Mouse (Mus musculus) hindbrain, embryonic 14.5 days (tissue): ENCODE measurements around the gene Tas2r131. TPM values are rescaled to one million over a fixed set of nuclear protein-coding genes. Genes with fewer than 3 reads are reported as not detected.
"Not testable (repeated sequence)": the region's sequence is repeated elsewhere in the genome, so short reads cannot be mapped to it uniquely, and the experiment has no call there.

Source experiments
- ATAC-seq: fragments of 200-750 bp; cut with Nextera tagmentation; 2 replicates; pipeline ENCODE4 v1.8.0; 2017; ENCODE audit warnings: moderate number of reproducible peaks, mild to moderate bottlenecking, moderate TSS enrichment, moderate library complexity; ENCODE audit not compliant: low FRiP score
- DNase-seq: peaks from one replicate; pipeline ENCODE4 v3.0.0-alpha.2; 2015; ENCODE audit warnings: low spot score
- H3K27ac ChIP-seq: fragments of 300-500 bp; sonication (generic); 2 replicates; pipeline ENCODE4 v1.5.1; 2014; ENCODE audit warnings: mild to moderate bottlenecking, moderate library complexity
- H3K27me3 ChIP-seq: fragments of 300-500 bp; sonication (generic); 2 replicates; pipeline ENCODE4 v1.6.1; 2014; ENCODE audit warnings: mild to moderate bottlenecking, low read length, mixed read lengths; ENCODE audit not compliant: control insufficient read depth, insufficient read depth
- H3K36me3 ChIP-seq: fragments of 300-500 bp; sonication (generic); replicated peaks from 2 replicates; pipeline ENCODE4 v1.6.1; 2014; ENCODE audit not compliant: control insufficient read depth, insufficient read depth
- H3K4me1 ChIP-seq: fragments of 300-500 bp; sonication (generic); replicated peaks from 2 replicates; pipeline ENCODE4 v1.6.1; 2014; ENCODE audit warnings: antibody characterized with exemption, low read length, mixed read lengths; ENCODE audit not compliant: control insufficient read depth, insufficient read depth
- H3K4me2 ChIP-seq: fragments of 300-500 bp; sonication (generic); replicated peaks from 2 replicates; pipeline ENCODE4 v1.6.1; 2014; ENCODE audit warnings: mild to moderate bottlenecking, moderate library complexity
- H3K4me3 ChIP-seq: fragments of 300-500 bp; sonication (generic); replicated peaks from 2 replicates; pipeline ENCODE4 v1.5.1; 2014; ENCODE audit warnings: mild to moderate bottlenecking, low read length
- H3K9ac ChIP-seq: fragments of 300-500 bp; sonication (generic); 2 replicates; pipeline ENCODE4 v1.6.1; 2014
- H3K9me3 ChIP-seq: fragments of 300-500 bp; sonication (generic); 2 replicates; pipeline ENCODE4 v1.6.1; 2016; ENCODE audit warnings: low read length; ENCODE audit not compliant: control insufficient read depth
- WGBS: fragments of 180-500 bp; shearing (Covaris S2); extraction: QIAGEN DNeasy Blood & Tissue Kit; methylation state at CpG from one replicate; pipeline ENCODE4 v1.1.7; 2014; 5-methylcytosine and 5-hydroxymethylcytosine counted together
- polyA plus RNA-seq: library from polyadenylated mRNA; unstranded; fragments of >200 nt; fragmentation: Nextera tagmentation; extraction: Ambion mirVana; gene quantifications from 2 replicates; pipeline ENCODE4 v1.2.1, GENCODE M21; 2014

Tas2r131 gene
- not detected in 2 replicates for polyA plus RNA-seq

DNA sequence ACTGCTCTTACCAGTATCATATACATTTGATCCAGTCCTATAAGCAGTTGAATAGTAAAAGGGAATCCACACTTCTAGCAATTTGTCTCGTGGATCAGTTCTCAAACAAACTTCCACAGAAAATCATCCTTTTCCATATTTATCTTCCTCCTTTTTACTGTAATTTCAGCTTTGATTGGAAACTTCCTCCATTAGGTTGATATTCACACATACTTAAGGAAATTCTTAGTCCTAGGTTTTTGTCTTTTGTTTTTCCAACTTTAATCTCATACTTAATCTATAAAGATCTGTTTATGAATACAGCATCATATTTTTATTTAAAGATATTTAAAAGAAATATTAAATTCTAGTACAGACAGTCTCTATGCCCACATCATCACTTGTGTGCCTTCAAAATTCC lies at the start of gene Tas2r131:
TSS of gene Tas2r131 (minus strand) at position 101 of the 400 bp plus-strand sequence.
- no peak within 1 kb of the TSS for H3K4me2 ChIP-seq
- H3K36me3 ChIP-seq: no peaks in the 10 kb centered on the region
- H3K4me1 ChIP-seq: no peaks in the 10 kb centered on the region
- H3K27me3 ChIP-seq: no peaks in the 10 kb centered on the region
- no peak within 1 kb of the TSS for H3K9ac ChIP-seq
- 71% methylated on average over 1 of the region's 1 CpGs for WGBS
- H3K4me3 ChIP-seq: no peak within 1 kb of the TSS
- H3K27ac ChIP-seq: no peak within 1 kb of the TSS
- no peak for ATAC-seq
- no peak for DNase-seq
- H3K9me3 ChIP-seq: no peaks in the 10 kb centered on the region

DNA sequence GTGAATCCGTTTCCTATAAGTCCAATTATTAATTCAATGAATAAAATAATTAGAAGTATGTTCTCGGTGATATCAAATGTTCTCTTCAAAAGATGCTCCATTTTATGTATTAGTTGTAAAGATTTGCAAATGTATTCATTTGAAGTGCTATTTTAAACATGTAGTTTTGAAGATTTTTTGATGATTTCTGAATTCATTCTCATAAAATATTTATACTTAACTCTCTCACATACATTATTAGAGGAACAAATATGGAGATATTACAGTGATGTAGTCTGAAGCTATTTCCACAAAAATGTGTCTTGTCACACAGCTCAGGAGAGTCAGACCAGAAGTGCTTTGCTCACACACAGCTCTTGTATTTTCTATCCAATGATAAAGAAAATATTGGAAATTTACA lies 23.1 kb upstream of the Tas2r131 start, which contains the start of gene Tas2r109:
TSS of gene Tas2r109 (minus strand) at position 101 of the 400 bp plus-strand sequence.
- Histone ChIP-seq H3K4me3 (no peak within 1 kb of the TSS), H3K27me3 (no peaks in the 10 kb centered on the region), H3K27ac (no peak within 1 kb of the TSS), H3K36me3 (no peaks in the 10 kb centered on the region), H3K4me2 (no peak within 1 kb of the TSS), H3K9ac (no peak within 1 kb of the TSS), H3K9me3 (no peaks in the 10 kb centered on the region), H3K4me1 (no peaks in the 10 kb centered on the region)
- WGBS: 82% methylated on average over 2 of the region's 2 CpGs
- ATAC-seq: no peak
- no peak for DNase-seq

DNA sequence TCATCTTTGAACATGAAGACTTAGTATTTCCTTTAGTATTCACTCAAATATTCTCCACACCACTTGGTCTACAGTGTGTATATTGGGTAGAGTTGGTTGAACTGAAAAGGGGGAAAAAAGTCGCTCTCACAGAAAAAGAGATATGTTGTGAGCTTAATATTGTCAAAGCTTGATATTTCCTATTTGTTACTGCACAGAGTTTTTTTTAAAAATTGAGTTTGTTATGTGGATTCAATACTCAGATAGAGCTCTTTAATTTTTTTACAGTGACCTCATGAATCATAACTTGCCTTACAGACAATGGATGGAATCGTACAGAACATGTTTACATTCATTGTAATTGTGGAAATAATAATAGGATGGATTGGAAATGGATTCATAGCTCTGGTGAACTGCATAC lies 6.9 kb downstream of the Tas2r131 start, which contains the start of gene Tas2r129:
TSS of gene Tas2r129 (plus strand) at position 301 of the 400 bp plus-strand sequence.
- ATAC-seq (no peak), DNase-seq (no peak)
- Histone ChIP-seq H3K9me3 (no peaks in the 10 kb centered on the region), H3K4me3 (no peak within 1 kb of the TSS), H3K36me3 (no peaks in the 10 kb centered on the region), H3K9ac (no peak within 1 kb of the TSS), H3K27me3 (no peaks in the 10 kb centered on the region), H3K27ac (no peak within 1 kb of the TSS), H3K4me2 (no peak within 1 kb of the TSS), H3K4me1 (no peaks in the 10 kb centered on the region)
- WGBS: 83% methylated on average over 2 of the region's 2 CpGs

DNA sequence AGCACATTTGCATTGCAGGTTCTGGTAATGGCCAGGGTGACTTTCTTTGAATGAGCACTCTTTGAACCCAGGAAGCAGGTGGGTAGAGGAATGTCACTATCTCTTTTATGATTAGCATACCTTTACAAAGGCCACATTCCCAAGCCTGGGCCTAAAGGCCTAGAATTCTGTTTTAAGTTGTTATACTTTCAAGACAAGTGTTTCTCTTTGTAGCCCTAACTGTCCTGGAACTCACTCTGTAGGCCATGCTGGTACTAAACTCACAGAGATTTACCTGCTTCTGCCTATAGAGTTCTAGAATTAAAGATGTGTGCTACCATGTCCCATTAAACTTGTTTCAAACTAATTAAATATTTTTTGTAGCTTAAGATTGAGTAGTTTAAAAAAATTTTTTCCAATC lies 16.3 kb downstream of the Tas2r131 start:
- DNase-seq, H3K36me3 ChIP-seq, H3K27ac ChIP-seq, ATAC-seq, H3K27me3 ChIP-seq, H3K9me3 ChIP-seq, H3K4me2 ChIP-seq, H3K4me3 ChIP-seq, H3K4me1 ChIP-seq, H3K9ac ChIP-seq: not testable (repeated sequence)

DNA sequence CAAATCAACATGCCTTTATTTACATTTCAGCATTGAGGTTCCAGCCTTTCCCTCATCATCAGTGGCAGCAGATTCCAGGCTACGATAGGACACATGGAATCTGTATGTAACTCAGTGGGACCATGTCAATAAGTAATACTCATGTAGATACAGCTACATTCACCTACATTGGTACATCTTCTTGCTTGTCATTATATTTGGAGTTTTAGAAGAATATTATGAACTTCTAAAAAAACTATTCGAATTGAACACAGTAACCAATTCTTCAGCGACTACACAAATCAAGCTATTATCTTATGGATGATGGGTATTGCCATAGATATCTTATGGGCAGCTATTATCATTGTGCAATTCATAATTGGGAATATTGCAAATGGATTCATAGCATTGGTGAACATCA lies 48.4 kb downstream of the Tas2r131 start, which contains the start of gene Tas2r125:
TSS of gene Tas2r125 (plus strand) at position 301 of the 400 bp plus-strand sequence.
- no peak within 1 kb of the TSS for H3K4me2 ChIP-seq
- H3K9me3 ChIP-seq: no peaks in the 10 kb centered on the region
- no peak for ATAC-seq
- WGBS: 85% methylated on average over 3 of the region's 3 CpGs
- H3K27me3 ChIP-seq: no peaks in the 10 kb centered on the region
- H3K27ac ChIP-seq: no peak within 1 kb of the TSS
- no peak within 1 kb of the TSS for H3K4me3 ChIP-seq
- no peaks in the 10 kb centered on the region for H3K4me1 ChIP-seq
- H3K9ac ChIP-seq: no peak within 1 kb of the TSS
- DNase-seq: no peak
- no peaks in the 10 kb centered on the region for H3K36me3 ChIP-seq

Other genes with a start within 250 kb of the Tas2r131 start
- gene Tas2r122, start 246.0 kb downstream of the Tas2r131 start, polyA plus RNA-seq: not detected in 2 replicates
- gene Tas2r115, start 219.9 kb downstream of the Tas2r131 start, polyA plus RNA-seq: not detected in 2 replicates
- not detected in 2 replicates for gene Tas2r124, start 203.2 kb downstream of the Tas2r131 start, polyA plus RNA-seq
- gene Tas2r102, start 195.8 kb downstream of the Tas2r131 start, polyA plus RNA-seq: not detected in 2 replicates
- not detected in 2 replicates for gene Tas2r136, start 179.8 kb downstream of the Tas2r131 start, polyA plus RNA-seq
- gene Tas2r117, start 155.1 kb downstream of the Tas2r131 start, polyA plus RNA-seq: not detected in 2 replicates
- gene Tas2r123, start 110.8 kb downstream of the Tas2r131 start, polyA plus RNA-seq: not detected in 2 replicates
- gene Tas2r116, start 102.5 kb downstream of the Tas2r131 start, polyA plus RNA-seq: not detected in 2 replicates
- not detected in 2 replicates for gene Tas2r110, start 89.9 kb downstream of the Tas2r131 start, polyA plus RNA-seq
- gene Tas2r113, start 64.9 kb downstream of the Tas2r131 start, polyA plus RNA-seq: not detected in 2 replicates
- not detected in 2 replicates for gene Tas2r125, start 48.3 kb downstream of the Tas2r131 start, polyA plus RNA-seq
- not detected in 2 replicates for gene Tas2r129, start 6.8 kb downstream of the Tas2r131 start, polyA plus RNA-seq
- gene Tas2r109, start 23.0 kb upstream of the Tas2r131 start, polyA plus RNA-seq: not detected in 2 replicates
- gene Tas2r103, start 79.2 kb upstream of the Tas2r131 start, polyA plus RNA-seq: not detected in 2 replicates
- gene Tas2r140, start 97.9 kb upstream of the Tas2r131 start, polyA plus RNA-seq: not detected in 2 replicates
- gene Smim10l1, start 147.0 kb upstream of the Tas2r131 start, polyA plus RNA-seq: 113 and 117 TPM in 2 replicates